Mouse (Mus musculus) urinary bladder, postnatal 14 days (tissue): Measurements from ENCODE around the gene Rb1.

Source experiments
- DNase-seq: peaks from one replicate; pipeline ENCODE4 v3.0.0; 2021; ENCODE audit warnings: low spot score

The Rb1 gene

GRCm38 (mm10) chr14:73262210-73262609 lies 63.4 kb downstream of the Rb1 start:
- no peak for DNase-seq

DNA sequence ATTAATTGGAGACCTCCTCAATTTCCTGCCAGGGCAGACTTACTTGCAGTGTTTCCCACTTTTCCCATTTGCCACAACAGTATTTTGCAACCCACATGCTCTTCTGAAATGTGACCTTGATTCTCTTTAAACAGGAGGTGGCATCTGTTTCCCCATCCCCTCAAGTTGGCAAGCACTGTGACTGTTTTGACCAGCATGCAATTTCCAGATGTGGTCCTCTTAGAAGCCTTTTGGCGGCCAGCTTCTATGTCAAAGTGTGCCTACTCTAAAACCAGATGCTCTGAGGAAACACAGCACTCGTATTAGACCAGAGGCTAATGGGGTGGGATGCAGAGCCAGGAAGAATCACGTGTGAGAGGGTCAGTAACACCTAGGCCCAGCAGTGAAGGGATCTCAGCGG lies 67.4 kb downstream of the Rb1 start:
- no peak for DNase-seq

- no peak for DNase-seq
Measured at GRCm38 (mm10) chr14:73257348-73257747, 68.3 kb downstream of the Rb1 start.

- no peak for DNase-seq
Measured at GRCm38 (mm10) chr14:73255426-73255970, 70.1 kb downstream of the Rb1 start.

DNA sequence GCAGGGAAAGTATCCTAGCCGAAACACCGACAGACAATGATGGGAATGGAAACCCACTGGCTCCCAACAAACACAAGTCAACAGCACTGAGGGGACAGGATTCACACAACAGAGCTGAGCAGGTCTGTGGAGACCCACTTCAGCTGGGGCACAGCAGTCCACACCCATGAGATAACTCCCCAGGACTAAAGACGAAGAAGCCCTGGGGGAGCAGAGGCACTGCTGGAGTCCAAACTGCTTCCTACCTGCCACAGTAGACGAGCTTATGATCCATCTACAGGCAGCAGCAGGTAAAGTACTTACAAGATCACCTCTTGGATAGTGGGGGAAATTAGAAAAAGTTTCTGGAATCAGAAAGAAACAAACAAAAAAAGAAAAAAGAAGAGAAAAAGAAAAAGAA lies 71.2 kb downstream of the Rb1 start:
- DNase-seq, result no peak

GRCm38 (mm10) chr14:73253453-73254251 lies 72.0 kb downstream of the Rb1 start:
- peak; percentile 54 for DNase-seq

GRCm38 (mm10) chr14:73252276-73252675 lies 73.3 kb downstream of the Rb1 start:
- no peak for DNase-seq

- DNase-seq, result no peak
Measured at GRCm38 (mm10) chr14:73250056-73250455, 75.6 kb downstream of the Rb1 start.

- DNase-seq, result no peak
Measured at GRCm38 (mm10) chr14:73244061-73244597, 81.5 kb downstream of the Rb1 start.

GRCm38 (mm10) chr14:73239857-73240256 lies 85.8 kb downstream of the Rb1 start:
- no peak for DNase-seq

- no peak for DNase-seq
Measured at GRCm38 (mm10) chr14:73239291-73239690, 86.3 kb downstream of the Rb1 start.

DNA sequence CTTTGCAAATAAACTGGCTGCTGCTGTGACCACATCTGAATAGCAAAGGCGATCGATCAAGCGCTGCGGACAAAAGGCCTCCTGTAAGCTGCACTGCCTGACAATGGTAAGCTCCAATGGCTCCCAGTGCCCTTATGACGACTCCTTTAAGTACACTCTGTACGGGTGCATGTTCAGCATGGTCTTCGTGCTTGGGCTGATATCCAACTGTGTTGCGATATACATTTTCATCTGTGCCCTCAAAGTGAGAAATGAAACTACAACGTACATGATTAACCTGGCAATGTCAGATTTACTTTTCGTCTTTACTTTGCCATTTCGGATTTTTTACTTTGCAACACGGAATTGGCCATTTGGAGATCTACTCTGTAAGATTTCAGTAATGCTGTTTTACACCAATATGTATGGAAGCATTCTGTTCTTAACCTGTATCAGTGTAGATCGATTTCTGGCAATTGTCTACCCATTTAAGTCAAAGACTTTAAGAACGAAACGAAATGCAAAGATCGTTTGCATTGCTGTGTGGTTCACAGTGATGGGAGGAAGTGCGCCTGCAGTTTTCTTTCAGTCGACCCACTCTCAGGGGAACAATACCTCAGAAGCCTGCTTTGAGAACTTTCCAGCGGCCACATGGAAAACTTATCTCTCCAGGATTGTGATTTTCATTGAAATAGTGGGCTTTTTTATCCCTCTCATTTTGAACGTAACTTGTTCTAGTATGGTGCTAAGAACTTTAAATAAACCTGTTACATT lies 86.9 kb downstream of the Rb1 start:
- DNase-seq, result peak; percentile 38

GRCm38 (mm10) chr14:73237848-73238321 lies 87.7 kb downstream of the Rb1 start, which contains the start of gene Lpar6:
Lpar6 (plus strand) TSS chr14:73237895.
- DNase-seq, result peak; percentile 71

- DNase-seq, result no peak
Measured at GRCm38 (mm10) chr14:73234468-73235031, 91.1 kb downstream of the Rb1 start.

DNA sequence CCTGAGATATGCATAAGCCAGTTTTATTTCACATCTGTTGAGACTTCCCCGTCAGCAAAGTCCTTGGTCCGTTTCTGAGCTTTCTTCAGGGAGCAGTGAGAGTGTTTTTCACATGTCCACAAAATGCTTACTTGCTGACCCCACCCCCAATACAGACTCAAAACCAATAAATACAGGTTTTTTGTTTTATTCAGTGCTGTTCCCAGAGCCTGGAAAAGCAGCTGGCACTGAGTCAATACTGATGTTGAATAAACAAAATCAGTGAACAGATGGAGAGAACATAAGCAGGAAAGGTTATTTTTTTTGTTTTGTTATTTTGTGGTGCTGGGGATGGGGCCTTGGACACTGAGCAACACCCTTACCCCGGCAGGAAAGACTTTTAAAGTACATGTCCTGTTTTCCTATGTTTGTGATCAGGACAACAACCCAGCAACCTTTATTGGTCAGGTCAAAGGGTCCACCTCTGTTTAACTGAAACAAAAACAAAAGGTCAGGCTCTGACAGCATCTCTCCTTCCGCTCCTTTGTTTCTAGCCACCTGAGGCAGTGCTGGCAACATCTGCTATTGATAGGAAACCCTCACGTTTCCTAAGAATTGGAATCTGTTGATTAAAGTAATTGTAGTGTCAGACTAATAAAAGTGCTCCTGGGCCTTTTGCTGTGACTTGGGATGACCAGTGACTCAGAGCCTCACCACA lies 94.2 kb downstream of the Rb1 start:
- DNase-seq, result no peak

GRCm38 (mm10) chr14:73226849-73227248 lies 98.8 kb downstream of the Rb1 start:
- no peak for DNase-seq

- DNase-seq, result no peak
Measured at GRCm38 (mm10) chr14:73226346-73226745, 99.3 kb downstream of the Rb1 start.

- no peak for DNase-seq
Measured at GRCm38 (mm10) chr14:73222316-73222970, 103.2 kb downstream of the Rb1 start.

DNA sequence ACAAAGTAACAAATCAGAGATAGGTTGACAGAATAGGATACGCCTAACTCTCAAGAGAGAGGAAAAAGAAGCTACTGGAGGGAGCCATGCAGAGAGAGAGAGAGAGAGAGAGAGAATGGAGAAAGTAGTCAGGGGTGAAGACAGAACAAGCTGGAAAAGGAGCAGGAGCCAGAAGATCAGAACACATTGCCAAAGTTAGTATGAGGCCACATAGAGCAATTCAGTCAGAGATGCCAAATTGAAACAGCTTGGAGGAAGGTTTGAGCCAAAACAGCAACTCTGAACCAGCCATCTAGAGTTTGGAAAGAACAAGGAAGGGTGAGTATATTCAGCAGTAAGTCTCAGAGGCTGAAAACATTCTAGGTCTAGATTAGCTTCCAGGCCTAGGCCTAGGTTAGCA lies 108.6 kb downstream of the Rb1 start:
- no peak for DNase-seq

DNA sequence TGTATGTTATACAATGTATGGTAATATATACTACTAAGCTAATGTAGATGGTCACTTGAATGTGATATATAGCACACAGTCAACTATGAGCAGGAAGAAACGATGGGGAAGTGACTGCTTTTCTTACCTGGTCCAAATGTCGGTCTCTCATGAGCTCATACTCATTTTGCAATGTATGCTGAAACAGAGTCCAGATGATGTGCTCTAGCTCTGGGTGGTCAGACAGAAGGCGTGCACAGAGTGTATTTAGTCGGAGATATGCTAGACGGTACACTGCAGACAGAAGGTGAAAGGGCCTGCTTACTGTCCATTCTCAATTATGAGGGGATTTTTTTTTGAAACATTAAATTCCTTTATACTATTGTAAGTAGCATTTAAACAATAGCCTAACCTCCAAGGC lies 114.1 kb downstream of the Rb1 start:
- no peak for DNase-seq

GRCm38 (mm10) chr14:73210196-73210595 lies 115.4 kb downstream of the Rb1 start:
- no peak for DNase-seq
